ENCODE assay signal across 14 mouse cellular contexts in the genomic region with DNA sequence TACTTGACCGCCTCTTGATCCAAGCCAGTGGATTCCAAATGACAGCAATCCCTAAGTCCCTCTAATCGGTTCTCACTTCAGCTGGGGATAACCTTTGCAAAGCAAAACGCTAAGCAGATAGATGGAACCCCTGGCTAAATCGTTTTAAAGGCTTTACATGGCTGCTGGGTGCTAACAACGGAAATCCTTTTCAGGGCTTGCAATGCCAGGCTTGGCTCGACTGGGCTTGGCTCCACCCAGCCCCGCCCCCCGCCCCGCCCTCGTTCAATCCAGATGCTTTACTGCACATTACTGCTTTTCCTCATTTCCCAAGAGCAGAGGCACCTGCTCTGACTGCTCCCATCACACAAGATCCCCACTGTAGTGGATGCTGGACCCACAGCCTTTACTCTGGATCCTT. TPM values are rescaled to one million over a fixed set of nuclear protein-coding genes. Genes with fewer than 3 reads are reported as not detected.
DNase-seq lines count a peak whose midpoint lies in the region; ATAC-seq lines count a peak whose summit lies in the region.
"Had no signal": no experiment of that assay in that cellular context is flagged by ENCODE, and none has a peak within 500 bp of the region (broad histone marks: within the 10 kb centered on the region; RNA-seq: fewer than 3 reads in every experiment).

No protein-coding gene starts in this region.

- H3K36me3 ChIP-seq in forebrain, embryonic 10.5 days (replicated peaks): no peaks in the 10 kb centered on the region
- H3K36me3 ChIP-seq in forebrain, embryonic 16.5 days (ENCODE audit: control insufficient read depth, insufficient read depth): no peaks in the 10 kb centered on the region
- no peaks in the 10 kb centered on the region for H3K36me3 ChIP-seq in midbrain, embryonic 14.5 days (ENCODE audit: control insufficient read depth, insufficient read depth, low read length)
- H3K36me3 ChIP-seq: limb, embryonic 15.5 days had no signal

- ATAC-seq in forebrain, embryonic 16.5 days: no peak
- ATAC-seq in midbrain, embryonic 14.5 days (ENCODE audit: low FRiP score, low TSS enrichment): no peak

- no peak overlapping the region for H3K9ac ChIP-seq in forebrain, embryonic 16.5 days (replicated peaks; ENCODE audit: low read depth, low read length)
- H3K9ac ChIP-seq in midbrain, embryonic 14.5 days (replicated peaks; ENCODE audit: low read length): no peak overlapping the region
- H3K9ac ChIP-seq: limb, embryonic 15.5 days had no signal

- 11% methylated on average over 10 of the region's 10 CpGs for WGBS in forebrain, embryonic 10.5 days
- WGBS in forebrain, embryonic 16.5 days: 14% methylated on average over 10 of the region's 10 CpGs
- WGBS in midbrain, embryonic 14.5 days: 13% methylated on average over 10 of the region's 10 CpGs

- H3K27me3 ChIP-seq in forebrain, embryonic 10.5 days (ENCODE audit: poor library complexity, severe bottlenecking): peaks cover 50% of the 10 kb centered on the region
- peaks cover 9% of the 10 kb centered on the region for H3K27me3 ChIP-seq in forebrain, embryonic 16.5 days (replicated peaks; ENCODE audit: control insufficient read depth, insufficient read depth, low read length)
- H3K27me3 ChIP-seq in midbrain, embryonic 14.5 days (ENCODE audit: control insufficient read depth, insufficient read depth, low read length): no peaks in the 10 kb centered on the region
- H3K27me3 ChIP-seq: limb, embryonic 15.5 days had no signal

- intact Hi-C loops in heart, postnatal 14 days (cut with DNase I): no loop called here
- intact Hi-C loops in left cerebral cortex, postnatal 25 days (cut with DNase I): no loop called here

- peak overlapping the region; percentile 9; the same call in 1 of the 2 replicates for H3K4me3 ChIP-seq in forebrain, embryonic 10.5 days
- no peak overlapping the region for H3K4me3 ChIP-seq in forebrain, embryonic 16.5 days (replicated peaks; ENCODE audit: low read length)
- H3K4me3 ChIP-seq in midbrain, embryonic 14.5 days (replicated peaks; ENCODE audit: low read depth, low read length): no peak overlapping the region
- H3K4me3 ChIP-seq: erythroblast, embryonic 14.5 days; limb, embryonic 15.5 days; myocyte had no signal

- H3K4me2 ChIP-seq in forebrain, embryonic 16.5 days (ENCODE audit: low read length): no peak overlapping the region
- peak overlapping the region; percentile 22; the same call in 1 of the 2 replicates for H3K4me2 ChIP-seq in midbrain, embryonic 14.5 days (ENCODE audit: low read length)
- H3K4me2 ChIP-seq: limb, embryonic 15.5 days had no signal

- peaks cover 36% of the 10 kb centered on the region for H3K4me1 ChIP-seq in forebrain, embryonic 10.5 days
- peaks cover 17% of the 10 kb centered on the region for H3K4me1 ChIP-seq in forebrain, embryonic 16.5 days (replicated peaks; ENCODE audit: control insufficient read depth, insufficient read depth, low read length)
- peaks cover 15% of the 10 kb centered on the region for H3K4me1 ChIP-seq in midbrain, embryonic 14.5 days (ENCODE audit: control insufficient read depth, insufficient read depth, low read length)

- 0 out of 2 replicates have a peak overlapping the region, but pooled peaks have one; percentile 40 for H3K27ac ChIP-seq in forebrain, embryonic 10.5 days
- H3K27ac ChIP-seq in forebrain, embryonic 16.5 days (ENCODE audit: low read length): no peak overlapping the region
- no peak overlapping the region for H3K27ac ChIP-seq in midbrain, embryonic 14.5 days (replicated peaks; ENCODE audit: low read depth, low read length)
- H3K27ac ChIP-seq: limb, embryonic 15.5 days had no signal

- H3K9me3 ChIP-seq in forebrain, embryonic 10.5 days: no peaks in the 10 kb centered on the region
- H3K9me3 ChIP-seq in forebrain, embryonic 16.5 days (ENCODE audit: control insufficient read depth, low read length): no peaks in the 10 kb centered on the region
- no peaks in the 10 kb centered on the region for H3K9me3 ChIP-seq in midbrain, embryonic 14.5 days (ENCODE audit: control insufficient read depth, low read length)
- H3K9me3 ChIP-seq: limb, embryonic 15.5 days had no signal

- no peak for DNase-seq in forebrain, embryonic 10.5 days (ENCODE audit: extremely low spot score, low spot score)
- DNase-seq in thymus, postnatal 14 days: peak; percentile 41
- DNase-seq in thymus, adult 18-20 months: no peak
- peak; percentile 53 for DNase-seq in midbrain, embryonic 14.5 days
- DNase-seq in left cerebral cortex, adult 18-20 months (ENCODE audit: low spot score in 2 of 2): no peak
- DNase-seq in heart, postnatal 14 days: no peak
- DNase-seq in left cerebral cortex, postnatal 25 days (ENCODE audit: low spot score in 2 of 2): no peak
- DNase-seq: heart, adult 18-20 months; heart, postnatal 4 days; lung, postnatal 36 days had no signal

RNA-seq across cellular contexts. Expression of a gene that starts 36.4 kb away (rescaled TPM):
- polyA plus RNA-seq in forebrain, embryonic 10.5 days (2016; fragmentation: Nextera tagmentation; extraction: Ambion mirVana): 269 and 273 TPM in 2 replicates
- polyA plus RNA-seq in forebrain, embryonic 16.5 days (2015; fragmentation: Nextera tagmentation; extraction: Ambion mirVana): 179 TPM in 2 replicates
- 262 and 263 TPM in 2 replicates for polyA plus RNA-seq in midbrain, embryonic 14.5 days (2014; fragmentation: Nextera tagmentation; extraction: Ambion mirVana)
- total RNA-seq in left cerebral cortex, adult 18-20 months (2021): 10 to 100 TPM; 59.8 to 64.8 TPM
- total RNA-seq in heart, postnatal 14 days (2021): 10 to 100 TPM; 65.8 to 73.1 TPM
- total RNA-seq in left cerebral cortex, postnatal 25 days (2021): 10 to 100 TPM; 58.2 to 58.6 TPM

Comparison
In these comparisons a context has a peak if more than half of its experiments do, and no peak if none do; other contexts are left out.
1. DNase-seq: peak in thymus, postnatal 14 days (single experiment) and midbrain, embryonic 14.5 days (single experiment); none in forebrain, embryonic 10.5 days (single experiment), thymus, adult 18-20 months (0 of 2), left cerebral cortex, adult 18-20 months (0 of 2), heart, postnatal 14 days (0 of 2) and left cerebral cortex, postnatal 25 days (0 of 2).